Mouse (Mus musculus): Measurements from ENCODE around the gene 1700086D15Rik. TPM values are rescaled to one million over a fixed set of nuclear protein-coding genes. Genes with fewer than 3 reads are reported as not detected.
A peak's percentile ranks its signal among the peaks of the same experiment; 100 is the strongest.

The 1700086D15Rik gene
- polyA plus RNA-seq, 1 experiment from 2014 or later, result not detected

DNA sequence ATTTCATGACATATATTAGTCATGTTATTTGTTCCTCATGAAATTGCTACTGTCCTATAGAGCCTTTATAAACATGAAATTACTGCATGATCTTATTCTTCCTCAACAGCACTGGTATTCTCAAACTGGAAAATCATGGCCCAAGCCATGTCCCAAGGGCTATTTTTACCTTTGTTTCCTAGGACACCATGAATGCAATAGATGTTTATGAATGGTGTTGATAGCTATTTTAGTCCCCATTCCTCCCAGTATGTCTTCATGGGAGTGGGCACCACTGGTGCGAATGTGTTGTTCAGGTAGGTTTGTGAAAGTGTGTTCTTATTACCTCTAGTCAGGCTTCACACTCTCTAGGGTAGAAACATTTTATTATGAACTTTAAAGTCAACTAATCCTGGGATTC lies 25.4 kb upstream of the 1700086D15Rik start:
- no peak for DNase-seq (ENCODE audit: low spot score)
- Histone ChIP-seq H3K4me2 (ENCODE audit: low read length) (no peak overlapping the region), H3K36me3 (ENCODE audit: control insufficient read depth, insufficient read depth, low read length) (no peaks in the 10 kb centered on the region), H3K4me3 (ENCODE audit: low read depth, low read length) (no peak overlapping the region), H3K27ac (ENCODE audit: low read depth, low read length) (no peak overlapping the region), H3K9ac (ENCODE audit: low read length) (no peak overlapping the region), H3K27me3 (replicated peaks; ENCODE audit: control insufficient read depth, insufficient read depth, low read length) (no peaks in the 10 kb centered on the region), H3K4me1 (ENCODE audit: control insufficient read depth, insufficient read depth, low read length) (no peaks in the 10 kb centered on the region), H3K9me3 (replicated peaks; ENCODE audit: control insufficient read depth, low read length) (no peaks in the 10 kb centered on the region)
- 98% methylated on average over 1 of the region's 1 CpGs for WGBS
- ATAC-seq, result no peak

DNA sequence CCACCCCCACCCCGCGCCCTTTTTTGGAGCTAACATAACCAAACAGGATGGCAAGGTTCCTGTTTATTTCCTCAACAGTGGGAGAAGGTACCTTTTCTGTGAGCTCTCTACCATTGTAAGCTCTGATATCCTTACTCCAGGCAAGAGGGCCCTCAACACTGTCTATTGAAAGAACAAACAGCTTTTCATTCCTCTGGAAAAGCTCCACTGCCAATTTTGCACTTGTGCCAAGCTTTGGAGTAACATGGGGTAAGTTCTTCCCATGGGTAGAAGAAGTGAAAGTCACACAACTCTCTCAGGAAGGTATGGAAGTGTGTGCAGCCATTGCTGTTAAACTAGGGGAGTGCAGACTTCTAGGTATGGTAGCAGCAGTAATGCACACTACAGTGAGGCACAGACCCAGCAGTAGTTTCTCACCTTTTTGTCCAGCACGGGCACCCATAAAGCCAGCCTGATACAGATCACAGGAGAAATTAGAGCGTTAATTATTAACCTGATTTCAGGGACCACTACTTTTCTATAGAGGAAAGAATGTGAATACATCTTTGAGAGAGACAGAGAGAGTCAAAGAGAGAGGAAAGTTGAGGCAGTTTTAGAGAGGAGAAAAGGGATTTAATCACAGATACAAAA lies 10.5 kb upstream of the 1700086D15Rik start:
- Histone ChIP-seq H3K27me3 (replicated peaks; ENCODE audit: control insufficient read depth, insufficient read depth, low read length) (no peaks in the 10 kb centered on the region), H3K9me3 (replicated peaks; ENCODE audit: control insufficient read depth, low read length) (no peaks in the 10 kb centered on the region), H3K4me2 (ENCODE audit: low read length) (no peak overlapping the region), H3K4me3 (ENCODE audit: low read depth, low read length) (no peak overlapping the region), H3K36me3 (ENCODE audit: control insufficient read depth, insufficient read depth, low read length) (no peaks in the 10 kb centered on the region), H3K9ac (ENCODE audit: low read length) (no peak overlapping the region), H3K27ac (ENCODE audit: low read depth, low read length) (no peak overlapping the region), H3K4me1 (ENCODE audit: control insufficient read depth, insufficient read depth, low read length) (no peaks in the 10 kb centered on the region)
- 80% methylated on average over 4 of the region's 4 CpGs for WGBS
- DNase-seq (ENCODE audit: low spot score) (no peak), ATAC-seq (no peak)

DNA sequence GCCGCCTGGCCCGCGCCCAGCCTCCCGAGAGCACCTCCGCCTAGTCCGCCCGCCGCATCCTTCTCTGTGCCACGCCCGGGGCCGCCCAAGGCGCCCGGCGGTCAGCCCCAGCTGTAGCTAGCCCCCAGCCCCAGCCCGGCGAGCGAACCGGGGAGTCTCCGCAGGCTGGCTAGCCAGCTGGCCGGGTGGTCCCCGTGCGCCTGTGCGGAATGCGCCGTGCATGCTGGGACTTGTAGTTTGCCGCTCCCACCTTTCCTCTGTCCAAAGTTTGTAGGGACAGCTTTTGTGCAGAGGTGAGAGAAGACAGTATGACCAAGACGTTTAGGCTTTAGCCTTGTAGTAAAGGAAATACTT lies 3.1 kb upstream of the 1700086D15Rik start, which contains the start of gene Arhgap44:
TSS of gene Arhgap44 (minus strand) at position 195 of the 354 bp plus-strand sequence.
- ATAC-seq (peak; percentile 98), DNase-seq (ENCODE audit: low spot score) (peak; percentile 77)
- Histone ChIP-seq H3K4me3 (ENCODE audit: low read depth, low read length) (peak within 1 kb of the TSS; percentile 81), H3K27me3 (replicated peaks; ENCODE audit: control insufficient read depth, insufficient read depth, low read length) (0 out of 2 replicates have a peak, but pooled peaks cover 5% of the 10 kb centered on the region), H3K4me2 (ENCODE audit: low read length) (peak within 1 kb of the TSS; percentile 93), H3K4me1 (ENCODE audit: control insufficient read depth, insufficient read depth, low read length) (peaks cover 10% of the 10 kb centered on the region), H3K27ac (ENCODE audit: low read depth, low read length) (peak within 1 kb of the TSS; percentile 44), H3K9ac (ENCODE audit: low read length) (peak within 1 kb of the TSS; percentile 86), H3K36me3 (ENCODE audit: control insufficient read depth, insufficient read depth, low read length) (no peaks in the 10 kb centered on the region), H3K9me3 (replicated peaks; ENCODE audit: control insufficient read depth, low read length) (no peaks in the 10 kb centered on the region)
- 0% methylated on average over 27 of the region's 27 CpGs for whole genome bisulfite sequencing

DNA sequence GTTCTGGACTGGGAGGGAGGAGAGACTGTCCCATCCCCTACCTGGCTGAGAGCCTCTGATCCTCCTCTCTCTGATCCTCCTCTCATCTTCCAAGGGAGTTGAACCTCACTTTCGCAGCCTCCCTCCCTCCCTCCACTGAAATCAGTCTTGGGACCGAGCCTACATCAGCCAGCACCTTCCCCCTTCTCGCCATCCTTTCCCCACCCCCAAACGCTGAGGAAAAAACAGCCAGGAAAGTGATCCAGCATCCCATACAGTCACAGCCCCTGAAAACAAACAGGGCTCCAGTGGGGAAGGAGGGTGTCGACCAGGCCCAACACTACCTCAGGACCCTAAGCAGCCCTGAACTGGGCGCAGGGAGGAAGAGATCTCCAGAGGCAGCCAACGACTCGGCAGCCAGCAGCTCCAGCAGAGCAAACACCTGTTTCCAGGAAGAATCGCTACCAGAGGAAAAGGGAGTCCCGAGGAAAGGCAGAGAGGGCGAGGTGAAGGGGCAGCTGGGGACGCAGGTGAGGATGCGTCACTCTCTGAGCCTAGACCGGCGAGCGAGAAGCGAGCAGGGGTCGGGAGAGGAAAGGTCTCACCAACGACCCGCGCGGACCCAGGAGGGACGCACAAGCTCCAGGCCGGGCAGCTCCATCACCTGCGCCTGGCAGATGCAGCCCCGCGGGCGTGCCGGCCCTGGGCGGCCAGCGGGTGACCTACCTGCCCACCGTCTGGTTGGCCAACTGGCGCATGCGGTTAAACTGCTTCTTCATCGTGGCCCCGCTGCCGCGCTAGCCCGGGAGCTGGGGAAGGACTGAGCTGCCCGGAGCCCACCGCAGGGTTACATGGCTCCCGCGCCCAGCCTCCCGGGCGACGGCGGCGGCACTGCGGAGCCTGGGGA lies 2.4 kb upstream of the 1700086D15Rik start:
- peak overlapping the region; percentile 81 for H3K4me3 ChIP-seq (ENCODE audit: low read depth, low read length)
- DNase-seq (ENCODE audit: low spot score) (peak; percentile 17), ATAC-seq (peak; percentile 85)
- no peaks in the 10 kb centered on the region for H3K9me3 ChIP-seq (replicated peaks; ENCODE audit: control insufficient read depth, low read length)
- peaks cover 10% of the 10 kb centered on the region for H3K4me1 ChIP-seq (ENCODE audit: control insufficient read depth, insufficient read depth, low read length)
- peak overlapping the region; percentile 93 for H3K4me2 ChIP-seq (ENCODE audit: low read length)
- peak overlapping the region; percentile 86 for H3K9ac ChIP-seq (ENCODE audit: low read length)
- H3K27me3 ChIP-seq (replicated peaks; ENCODE audit: control insufficient read depth, insufficient read depth, low read length), result 0 out of 2 replicates have a peak, but pooled peaks cover 5% of the 10 kb centered on the region
- H3K36me3 ChIP-seq (ENCODE audit: control insufficient read depth, insufficient read depth, low read length), result no peaks in the 10 kb centered on the region
- WGBS, result under 1% methylated on average over 49 of the region's 49 CpGs
- H3K27ac ChIP-seq (ENCODE audit: low read depth, low read length), result peak overlapping the region; percentile 44

DNA sequence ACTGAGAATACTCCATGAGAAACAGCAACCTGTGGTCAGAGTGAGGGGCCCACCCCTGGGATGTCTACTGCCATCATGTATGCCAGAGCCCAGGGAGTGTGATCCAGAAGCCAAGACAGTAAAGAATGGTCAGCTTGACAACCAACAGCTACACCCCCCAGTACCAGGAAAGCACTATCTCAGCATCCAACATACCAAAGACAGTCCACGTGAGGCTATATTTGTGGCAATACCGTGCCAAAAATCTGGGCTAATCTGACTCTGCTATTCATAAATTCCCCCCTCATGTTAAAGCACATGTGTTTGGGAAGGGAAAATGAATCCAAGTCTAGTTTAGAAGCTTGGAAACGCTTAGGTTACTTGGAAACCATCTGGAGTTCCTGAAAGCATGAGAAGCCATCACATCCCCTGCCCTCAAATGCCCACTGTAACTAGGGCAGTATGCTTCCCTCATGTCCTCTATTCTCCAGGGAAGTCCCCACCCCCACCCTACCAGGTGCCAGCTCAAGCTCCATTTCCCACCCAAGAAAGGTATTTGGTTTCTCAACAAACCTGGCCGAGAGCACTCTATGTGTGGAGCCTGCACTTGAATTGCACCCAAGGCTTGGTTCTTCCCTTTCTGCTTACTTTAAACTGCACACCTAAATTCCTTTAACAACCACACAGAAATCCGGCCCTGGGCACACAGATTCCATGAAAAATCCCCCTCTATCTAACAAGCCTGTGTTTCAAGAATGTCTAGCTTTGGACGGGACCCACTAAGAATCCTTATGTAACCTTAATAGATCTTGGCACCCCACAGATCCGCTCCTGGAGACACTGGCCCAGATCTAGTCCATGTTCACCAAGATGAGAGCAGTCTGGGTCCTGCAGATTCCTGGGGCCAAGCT lies 1.5 kb upstream of the 1700086D15Rik start:
- H3K27me3 ChIP-seq (replicated peaks; ENCODE audit: control insufficient read depth, insufficient read depth, low read length), result 0 out of 2 replicates have a peak, but pooled peaks cover 5% of the 10 kb centered on the region
- DNase-seq (ENCODE audit: low spot score), result peak; percentile 9
- peak overlapping the region; percentile 81 for H3K4me3 ChIP-seq (ENCODE audit: low read depth, low read length)
- no peaks in the 10 kb centered on the region for H3K36me3 ChIP-seq (ENCODE audit: control insufficient read depth, insufficient read depth, low read length)
- 58% methylated on average over 7 of the region's 7 CpGs for WGBS
- peak overlapping the region; percentile 9; the same call in 1 of the 2 replicates for H3K27ac ChIP-seq (ENCODE audit: low read depth, low read length)
- peak overlapping the region; percentile 93 for H3K4me2 ChIP-seq (ENCODE audit: low read length)
- H3K4me1 ChIP-seq (ENCODE audit: control insufficient read depth, insufficient read depth, low read length), result peaks cover 10% of the 10 kb centered on the region
- no peak for ATAC-seq
- no peaks in the 10 kb centered on the region for H3K9me3 ChIP-seq (replicated peaks; ENCODE audit: control insufficient read depth, low read length)
- peak overlapping the region; percentile 86 for H3K9ac ChIP-seq (ENCODE audit: low read length)

DNA sequence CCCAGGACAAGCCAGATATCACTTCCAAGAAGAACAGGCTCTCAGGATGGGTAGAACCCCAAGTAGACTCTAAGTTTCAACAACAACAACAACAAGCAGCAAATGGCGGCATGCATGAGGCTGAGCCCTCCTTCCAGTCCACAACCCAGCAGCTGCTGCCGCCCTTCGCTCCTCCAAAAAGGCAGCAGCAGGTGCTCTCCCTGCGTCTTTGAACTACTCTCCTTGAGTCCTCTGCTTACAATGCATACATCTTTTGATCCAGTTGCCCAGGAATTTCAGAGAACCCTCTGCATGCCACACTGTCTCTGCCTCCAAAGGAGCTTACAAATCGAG lies 1.1 kb downstream of the 1700086D15Rik start:
- ATAC-seq, result no peak
- H3K4me1 ChIP-seq (ENCODE audit: control insufficient read depth, insufficient read depth, low read length), result peaks cover 10% of the 10 kb centered on the region
- no peak overlapping the region for H3K9ac ChIP-seq (ENCODE audit: low read length)
- WGBS, result 97% methylated on average over 5 of the region's 5 CpGs
- 0 out of 2 replicates have a peak, but pooled peaks cover 5% of the 10 kb centered on the region for H3K27me3 ChIP-seq (replicated peaks; ENCODE audit: control insufficient read depth, insufficient read depth, low read length)
- no peak overlapping the region for H3K4me3 ChIP-seq (ENCODE audit: low read depth, low read length)
- H3K9me3 ChIP-seq (replicated peaks; ENCODE audit: control insufficient read depth, low read length), result no peaks in the 10 kb centered on the region
- H3K27ac ChIP-seq (ENCODE audit: low read depth, low read length), result no peak overlapping the region
- DNase-seq (ENCODE audit: low spot score), result no peak
- H3K4me2 ChIP-seq (ENCODE audit: low read length), result no peak overlapping the region
- no peaks in the 10 kb centered on the region for H3K36me3 ChIP-seq (ENCODE audit: control insufficient read depth, insufficient read depth, low read length)

DNA sequence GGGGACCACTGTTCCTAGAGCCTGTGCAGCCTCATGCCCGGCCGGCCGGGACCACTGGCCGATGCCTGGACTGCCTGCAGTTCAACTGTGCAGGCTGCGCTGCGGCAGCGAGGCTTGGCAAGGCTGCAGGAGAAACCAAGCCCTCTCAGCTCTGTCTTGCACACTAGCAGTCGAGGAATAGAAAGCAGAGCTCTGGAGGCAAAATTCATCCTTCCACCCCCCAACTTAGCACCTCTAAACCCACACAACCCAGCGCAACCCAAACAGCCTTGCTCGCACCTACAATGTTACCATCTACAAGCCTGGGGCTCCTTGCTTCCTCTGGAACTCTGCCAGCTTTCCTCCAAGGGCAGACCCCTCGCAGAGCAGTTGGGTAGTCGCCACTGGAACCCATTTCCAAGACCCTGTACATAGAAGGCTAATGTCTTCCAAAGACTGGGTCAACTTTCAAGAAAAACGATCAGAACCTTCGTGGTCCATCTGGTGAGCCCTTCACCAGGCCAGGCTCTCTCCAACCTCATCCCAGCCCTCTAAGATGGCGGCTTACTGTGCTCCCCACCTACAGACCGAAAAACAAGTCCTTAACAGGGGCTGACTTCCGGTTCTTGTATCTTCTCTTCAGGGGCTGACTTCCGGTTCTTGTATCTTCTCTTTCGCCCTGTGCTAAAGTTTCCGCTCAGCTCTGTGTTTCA lies 1.6 kb downstream of the 1700086D15Rik start:
- Histone ChIP-seq H3K27me3 (replicated peaks; ENCODE audit: control insufficient read depth, insufficient read depth, low read length) (0 out of 2 replicates have a peak, but pooled peaks cover 5% of the 10 kb centered on the region), H3K4me3 (ENCODE audit: low read depth, low read length) (no peak overlapping the region), H3K27ac (ENCODE audit: low read depth, low read length) (no peak overlapping the region), H3K4me2 (ENCODE audit: low read length) (no peak overlapping the region), H3K9ac (ENCODE audit: low read length) (no peak overlapping the region), H3K36me3 (ENCODE audit: control insufficient read depth, insufficient read depth, low read length) (no peaks in the 10 kb centered on the region), H3K4me1 (ENCODE audit: control insufficient read depth, insufficient read depth, low read length) (peaks cover 10% of the 10 kb centered on the region), H3K9me3 (replicated peaks; ENCODE audit: control insufficient read depth, low read length) (no peaks in the 10 kb centered on the region)
- WGBS, result 92% methylated on average over 20 of the region's 20 CpGs
- DNase-seq (ENCODE audit: low spot score) (no peak), ATAC-seq (no peak)

DNA sequence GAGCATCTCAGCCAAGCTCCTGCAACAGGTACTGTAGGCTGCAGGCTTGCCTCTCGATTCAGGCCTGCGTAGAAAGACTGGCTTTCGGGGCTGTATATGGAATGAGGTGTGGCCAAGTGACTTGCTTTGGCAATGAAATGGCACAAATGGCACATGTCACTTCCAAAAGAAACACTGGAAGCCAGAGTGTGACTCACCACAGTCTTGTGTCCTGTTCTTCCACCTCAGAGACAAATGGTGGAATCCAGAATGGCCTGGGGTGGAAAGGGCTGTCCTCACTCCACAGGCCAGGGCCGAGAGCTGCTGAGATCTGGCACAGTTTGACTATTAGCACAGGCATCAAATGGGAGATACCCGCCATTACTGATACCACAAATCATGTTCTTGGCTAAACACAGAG lies 6.7 kb downstream of the 1700086D15Rik start:
- Histone ChIP-seq H3K9me3 (replicated peaks; ENCODE audit: control insufficient read depth, low read length) (no peaks in the 10 kb centered on the region), H3K9ac (ENCODE audit: low read length) (no peak overlapping the region), H3K4me2 (ENCODE audit: low read length) (no peak overlapping the region), H3K27me3 (replicated peaks; ENCODE audit: control insufficient read depth, insufficient read depth, low read length) (no peaks in the 10 kb centered on the region), H3K36me3 (ENCODE audit: control insufficient read depth, insufficient read depth, low read length) (no peaks in the 10 kb centered on the region), H3K27ac (ENCODE audit: low read depth, low read length) (no peak overlapping the region), H3K4me3 (ENCODE audit: low read depth, low read length) (no peak overlapping the region), H3K4me1 (ENCODE audit: control insufficient read depth, insufficient read depth, low read length) (no peaks in the 10 kb centered on the region)
- DNase-seq (ENCODE audit: low spot score) (no peak), ATAC-seq (no peak)
- WGBS, result 90% methylated on average over 5 of the region's 5 CpGs
